Mouse (Mus musculus): ENCODE results near the gene Gm28374. TPM values are rescaled to one million over a fixed set of nuclear protein-coding genes. Genes with fewer than 3 reads are reported as not detected.

The Gm28374 gene
- polyA plus RNA-seq, 1 experiment, result 3.5 TPM

DNA sequence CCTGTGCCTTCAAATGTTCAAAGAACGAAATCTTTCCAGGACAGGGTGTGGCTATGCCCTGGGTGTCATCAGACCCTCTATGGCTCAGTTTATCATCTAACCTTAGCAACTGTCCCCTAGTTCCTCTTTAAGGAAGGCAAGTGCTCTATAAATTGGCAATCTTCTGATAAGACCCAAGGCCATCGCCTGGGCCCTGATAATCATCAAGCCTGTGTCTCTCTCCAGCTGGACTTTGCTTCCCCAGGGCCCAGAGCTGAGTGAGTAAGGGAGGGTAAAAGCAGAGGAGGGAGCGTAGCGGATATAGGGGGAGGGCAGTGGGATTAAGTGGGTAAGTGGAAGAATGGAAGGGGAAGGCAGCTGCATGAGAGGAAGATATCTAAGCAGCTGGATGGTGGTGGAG lies 22.4 kb upstream of the Gm28374 start:
- Histone ChIP-seq H3K27me3 (ENCODE audit: control insufficient read depth, insufficient read depth, low read length) (no peaks in the 10 kb centered on the region), H3K36me3 (ENCODE audit: control insufficient read depth, insufficient read depth, low read length) (no peaks in the 10 kb centered on the region), H3K4me3 (ENCODE audit: control insufficient read depth, low read depth, low read length) (no peak overlapping the region), H3K4me1 (ENCODE audit: control insufficient read depth, insufficient read depth, low read length) (peaks cover 3% of the 10 kb centered on the region), H3K27ac (ENCODE audit: control insufficient read depth, insufficient read depth, low read depth, low read length) (no peak overlapping the region)
- TF ChIP-seq CTCF (IDR thresholded peaks at IDR 0.05; ENCODE audit: control insufficient read depth, insufficient read depth, insufficient replicate concordance, low read depth, low read length), result no peak
- no peak for TF ChIP-seq POLR2A (IDR thresholded peaks at IDR 0.05; ENCODE audit: control insufficient read depth, low read depth, low read length)

- Histone ChIP-seq H3K27me3 (ENCODE audit: control insufficient read depth, insufficient read depth, low read length) (no peaks in the 10 kb centered on the region), H3K4me1 (ENCODE audit: control insufficient read depth, insufficient read depth, low read length) (peaks cover 3% of the 10 kb centered on the region), H3K36me3 (ENCODE audit: control insufficient read depth, insufficient read depth, low read length) (peaks cover 3% of the 10 kb centered on the region; the same call in 1 of the 2 replicates), H3K4me3 (ENCODE audit: control insufficient read depth, low read depth, low read length) (no peak overlapping the region), H3K27ac (ENCODE audit: control insufficient read depth, insufficient read depth, low read depth, low read length) (no peak overlapping the region)
- TF ChIP-seq CTCF (IDR thresholded peaks at IDR 0.05; ENCODE audit: control insufficient read depth, insufficient read depth, insufficient replicate concordance, low read depth, low read length), result no peak
- TF ChIP-seq POLR2A (IDR thresholded peaks at IDR 0.05; ENCODE audit: control insufficient read depth, low read depth, low read length), result no peak
Measured at GRCm38 (mm10) chr19:6102169-6102853, 20.3 kb upstream of the Gm28374 start.

DNA sequence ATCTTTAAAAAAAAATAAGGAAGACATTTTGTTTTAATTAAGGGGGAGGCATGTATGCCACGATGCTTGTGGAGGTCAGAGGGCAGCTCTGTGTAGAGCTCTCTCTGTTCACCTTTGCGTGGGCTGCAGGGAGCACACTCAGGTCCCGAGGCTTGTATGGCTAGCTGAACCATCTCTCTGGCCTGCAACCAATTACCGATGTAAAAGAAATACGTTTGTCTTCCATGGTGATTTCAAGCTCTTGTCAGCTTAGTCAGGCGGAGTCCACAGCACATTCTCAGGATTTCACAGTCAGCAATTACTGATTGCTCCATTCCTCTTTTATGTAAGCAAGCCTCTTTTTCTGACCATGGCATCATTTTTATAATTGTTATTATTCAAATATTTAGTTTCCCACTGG lies 19.1 kb upstream of the Gm28374 start:
- H3K27ac ChIP-seq (ENCODE audit: control insufficient read depth, insufficient read depth, low read depth, low read length), result no peak overlapping the region
- H3K4me1 ChIP-seq (ENCODE audit: control insufficient read depth, insufficient read depth, low read length), result peaks cover under 1% of the 10 kb centered on the region
- H3K4me3 ChIP-seq (ENCODE audit: control insufficient read depth, low read depth, low read length), result no peak overlapping the region
- H3K27me3 ChIP-seq (ENCODE audit: control insufficient read depth, insufficient read depth, low read length), result no peaks in the 10 kb centered on the region
- H3K36me3 ChIP-seq (ENCODE audit: control insufficient read depth, insufficient read depth, low read length), result peaks cover 3% of the 10 kb centered on the region; the same call in 1 of the 2 replicates
- TF ChIP-seq CTCF (IDR thresholded peaks at IDR 0.05; ENCODE audit: control insufficient read depth, insufficient read depth, insufficient replicate concordance, low read depth, low read length), result no peak
- TF ChIP-seq POLR2A (IDR thresholded peaks at IDR 0.05; ENCODE audit: control insufficient read depth, low read depth, low read length), result no peak

DNA sequence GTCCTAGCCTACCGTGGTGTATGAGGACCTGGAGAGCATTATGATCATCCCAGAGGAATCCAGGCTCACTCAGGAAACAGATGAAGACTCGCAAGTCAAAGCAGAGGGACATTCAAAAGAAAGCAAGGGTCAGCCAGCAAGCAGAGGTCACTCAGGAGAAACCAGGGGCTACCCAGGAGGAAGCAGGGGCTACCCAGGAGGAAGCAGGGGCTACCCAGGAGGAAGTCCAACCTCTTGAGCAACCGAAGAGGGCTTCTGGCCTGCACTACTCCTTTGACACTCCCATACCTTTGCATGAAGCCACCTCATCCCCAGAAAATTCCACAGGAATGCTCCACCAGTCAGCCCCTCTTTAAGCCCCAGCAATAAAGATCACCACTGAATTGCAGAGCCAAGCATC lies 15.8 kb upstream of the Gm28374 start:
- no peaks in the 10 kb centered on the region for H3K27me3 ChIP-seq (ENCODE audit: control insufficient read depth, insufficient read depth, low read length)
- H3K4me1 ChIP-seq (ENCODE audit: control insufficient read depth, insufficient read depth, low read length), result no peaks in the 10 kb centered on the region
- H3K4me3 ChIP-seq (ENCODE audit: control insufficient read depth, low read depth, low read length), result no peak overlapping the region
- TF ChIP-seq CTCF (IDR thresholded peaks at IDR 0.05; ENCODE audit: control insufficient read depth, insufficient read depth, insufficient replicate concordance, low read depth, low read length) (no peak), POLR2A (IDR thresholded peaks at IDR 0.05; ENCODE audit: control insufficient read depth, low read depth, low read length) (no peak)
- peaks cover 3% of the 10 kb centered on the region; the same call in 1 of the 2 replicates for H3K36me3 ChIP-seq (ENCODE audit: control insufficient read depth, insufficient read depth, low read length)
- H3K27ac ChIP-seq (ENCODE audit: control insufficient read depth, insufficient read depth, low read depth, low read length), result no peak overlapping the region

- TF ChIP-seq CTCF (IDR thresholded peaks at IDR 0.05; ENCODE audit: control insufficient read depth, insufficient read depth, insufficient replicate concordance, low read depth, low read length) (no peak), POLR2A (IDR thresholded peaks at IDR 0.05; ENCODE audit: control insufficient read depth, low read depth, low read length) (no peak)
- peak within 1 kb of the TSS; percentile 79 for H3K4me3 ChIP-seq (ENCODE audit: control insufficient read depth, low read depth, low read length)
- no peaks in the 10 kb centered on the region for H3K27me3 ChIP-seq (ENCODE audit: control insufficient read depth, insufficient read depth, low read length)
- peaks cover 6% of the 10 kb centered on the region for H3K36me3 ChIP-seq (ENCODE audit: control insufficient read depth, insufficient read depth, low read length)
- H3K27ac ChIP-seq (ENCODE audit: control insufficient read depth, insufficient read depth, low read depth, low read length), result peak within 1 kb of the TSS; percentile 3; the same call in 1 of the 2 replicates
- no peaks in the 10 kb centered on the region for H3K4me1 ChIP-seq (ENCODE audit: control insufficient read depth, insufficient read depth, low read length)
Measured at GRCm38 (mm10) chr19:6094119-6094518, 12.1 kb upstream of the Gm28374 start, which contains the start of gene AC131692.1. AC131692.1 (plus strand) TSS chr19:6094419.

DNA sequence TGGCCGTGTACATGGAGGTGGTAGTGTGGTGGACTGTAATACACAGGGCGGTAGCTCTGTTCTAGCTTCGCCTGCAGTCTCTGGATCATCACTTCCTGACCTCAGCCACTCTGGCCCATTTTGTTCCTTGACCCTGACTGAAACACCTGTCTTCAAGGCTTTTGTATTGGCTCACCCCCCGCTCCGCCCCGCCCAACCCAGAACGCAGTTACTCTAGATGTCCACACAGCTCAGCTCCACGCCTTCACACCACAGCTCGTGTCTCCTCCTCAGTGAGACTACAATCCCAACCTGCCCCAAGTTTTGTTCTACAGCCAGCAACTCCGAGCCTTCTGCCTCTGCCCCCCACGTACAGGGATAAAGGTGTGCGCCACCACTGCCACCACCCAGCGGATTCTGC lies 6.8 kb upstream of the Gm28374 start:
- Histone ChIP-seq H3K36me3 (ENCODE audit: control insufficient read depth, insufficient read depth, low read length) (peaks cover 3% of the 10 kb centered on the region), H3K4me3 (ENCODE audit: control insufficient read depth, low read depth, low read length) (no peak overlapping the region), H3K4me1 (ENCODE audit: control insufficient read depth, insufficient read depth, low read length) (peaks cover 6% of the 10 kb centered on the region), H3K27me3 (ENCODE audit: control insufficient read depth, insufficient read depth, low read length) (no peaks in the 10 kb centered on the region), H3K27ac (ENCODE audit: control insufficient read depth, insufficient read depth, low read depth, low read length) (no peak overlapping the region)
- no peak for TF ChIP-seq CTCF (IDR thresholded peaks at IDR 0.05; ENCODE audit: control insufficient read depth, insufficient read depth, insufficient replicate concordance, low read depth, low read length)

DNA sequence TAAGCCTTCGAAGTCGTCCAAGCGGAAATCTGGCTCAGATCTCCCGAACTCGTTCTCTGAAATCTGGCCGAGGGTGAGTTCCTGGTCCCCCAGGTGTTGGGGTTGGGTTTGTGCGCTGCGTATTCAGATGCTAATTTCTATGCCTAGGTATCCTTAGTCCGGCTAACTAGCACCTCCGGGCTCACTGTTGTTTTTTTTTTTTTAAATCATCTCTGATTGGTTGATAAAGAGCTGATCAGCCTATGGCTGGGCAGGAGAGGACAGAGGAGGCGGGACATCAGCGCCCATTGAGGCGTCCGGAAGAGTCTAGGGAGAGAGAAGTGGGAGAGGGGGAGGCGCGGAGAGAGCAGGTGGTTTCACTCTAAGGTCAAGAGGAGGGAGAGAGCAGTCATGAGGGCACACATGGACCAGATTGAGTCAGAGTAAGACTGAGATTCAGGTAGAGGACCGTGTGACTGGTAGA lies 3.4 kb upstream of the Gm28374 start:
- Histone ChIP-seq H3K27me3 (ENCODE audit: control insufficient read depth, insufficient read depth, low read length) (no peaks in the 10 kb centered on the region), H3K36me3 (ENCODE audit: control insufficient read depth, insufficient read depth, low read length) (peaks cover 5% of the 10 kb centered on the region), H3K4me1 (ENCODE audit: control insufficient read depth, insufficient read depth, low read length) (peaks cover 8% of the 10 kb centered on the region), H3K4me3 (ENCODE audit: control insufficient read depth, low read depth, low read length) (peak overlapping the region; percentile 95), H3K27ac (ENCODE audit: control insufficient read depth, insufficient read depth, low read depth, low read length) (peak overlapping the region; percentile 86)
- TF ChIP-seq POLR2A (IDR thresholded peaks at IDR 0.05; ENCODE audit: control insufficient read depth, low read depth, low read length) (no peak), CTCF (IDR thresholded peaks at IDR 0.05; ENCODE audit: control insufficient read depth, insufficient read depth, insufficient replicate concordance, low read depth, low read length) (no peak)
